Mouse (Mus musculus): Measurements from ENCODE around the gene Lhx5. TPM values are rescaled to one million over a fixed set of nuclear protein-coding genes. Genes with fewer than 3 reads are reported as not detected.

Lhx5 gene
- polyA plus RNA-seq, 1 experiment from 2014 or later = not detected

DNA sequence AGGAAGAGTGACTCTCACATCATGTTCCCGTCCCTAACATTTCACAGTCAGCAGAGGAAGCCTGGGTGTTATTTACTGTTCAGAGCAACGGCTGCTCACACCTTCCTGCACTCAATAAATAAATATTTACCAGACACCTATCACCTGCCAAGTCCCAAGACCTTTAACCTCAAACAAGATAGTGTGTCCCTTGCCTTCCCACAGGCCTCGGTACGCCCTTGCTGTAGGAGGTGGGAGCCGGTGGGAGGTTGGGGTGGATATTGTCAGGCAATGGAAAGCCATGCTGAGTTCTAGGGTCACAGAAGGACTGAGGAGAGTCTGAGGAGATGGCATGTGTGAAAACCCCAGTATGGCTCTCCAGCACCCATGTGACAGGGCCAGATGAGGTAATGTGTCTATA lies 36.8 kb downstream of the Lhx5 start:
- Histone ChIP-seq H3K9me3 (no peaks in the 10 kb centered on the region), H3K27ac (replicated peaks) (no peak overlapping the region), H3K4me2 (no peak overlapping the region), H3K36me3 (no peaks in the 10 kb centered on the region), H3K4me1 (peaks cover 16% of the 10 kb centered on the region), H3K27me3 (replicated peaks) (peaks cover 20% of the 10 kb centered on the region), H3K9ac (no peak overlapping the region), H3K4me3 (no peak overlapping the region)
- ATAC-seq (ENCODE audit: extremely low read depth, insufficient number of reproducible peaks, low FRiP score, low TSS enrichment) = no peak
- WGBS = 66% methylated on average over 5 of the region's 5 CpGs

DNA sequence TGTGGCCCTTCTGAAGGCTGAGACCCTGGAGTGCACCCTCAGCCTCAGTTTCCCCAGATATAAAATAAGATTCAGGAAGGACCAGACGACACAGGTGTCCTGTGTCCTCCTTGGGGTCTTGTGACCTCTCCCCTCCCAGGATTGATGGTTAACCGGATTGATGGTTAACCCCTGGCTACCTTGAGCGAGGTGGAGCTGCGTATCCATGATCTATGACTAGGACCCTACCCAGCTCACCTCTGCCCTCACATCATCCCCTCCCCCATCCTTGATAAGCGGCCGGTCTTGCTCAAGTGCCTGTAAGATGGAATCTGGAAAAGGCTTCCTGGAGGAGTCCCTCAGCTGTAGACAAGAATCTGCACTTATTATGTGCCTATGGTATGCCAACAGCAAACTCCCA lies 37.3 kb downstream of the Lhx5 start:
- Histone ChIP-seq H3K36me3 (no peaks in the 10 kb centered on the region), H3K9me3 (no peaks in the 10 kb centered on the region), H3K4me2 (no peak overlapping the region), H3K9ac (no peak overlapping the region), H3K4me3 (no peak overlapping the region), H3K27ac (replicated peaks) (no peak overlapping the region), H3K4me1 (peaks cover 16% of the 10 kb centered on the region), H3K27me3 (replicated peaks) (peaks cover 15% of the 10 kb centered on the region)
- 78% methylated on average over 6 of the region's 6 CpGs for WGBS
- ATAC-seq (ENCODE audit: extremely low read depth, insufficient number of reproducible peaks, low FRiP score, low TSS enrichment) = no peak

DNA sequence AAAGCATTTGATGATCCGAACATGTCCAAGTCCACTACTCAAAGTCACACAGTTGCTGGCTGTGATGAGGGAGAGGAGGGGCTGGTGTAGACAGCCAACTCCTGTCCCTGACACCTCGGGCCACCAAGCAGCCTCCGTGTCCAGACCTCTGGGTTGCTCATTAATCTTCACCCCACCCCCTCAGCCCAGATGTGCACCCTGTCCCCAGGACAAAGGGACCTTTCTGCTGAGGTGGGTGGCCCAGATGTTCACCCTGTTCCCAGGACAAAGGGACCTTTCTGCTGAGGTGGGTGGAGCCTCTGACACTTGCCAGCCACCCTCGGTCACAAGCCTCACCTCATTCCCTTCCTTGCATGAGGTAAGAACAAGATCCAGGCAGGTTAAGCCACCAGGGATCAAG lies 40.0 kb downstream of the Lhx5 start:
- no peaks in the 10 kb centered on the region for H3K36me3 ChIP-seq
- no peaks in the 10 kb centered on the region for H3K9me3 ChIP-seq
- peaks cover 17% of the 10 kb centered on the region; the same call in 1 of the 2 replicates for H3K27me3 ChIP-seq (replicated peaks)
- H3K4me1 ChIP-seq = peaks cover 12% of the 10 kb centered on the region
- no peak overlapping the region for H3K9ac ChIP-seq
- H3K4me2 ChIP-seq = no peak overlapping the region
- ATAC-seq (ENCODE audit: extremely low read depth, insufficient number of reproducible peaks, low FRiP score, low TSS enrichment) = no peak
- WGBS = 48% methylated on average over 4 of the region's 4 CpGs
- H3K27ac ChIP-seq (replicated peaks) = no peak overlapping the region
- no peak overlapping the region for H3K4me3 ChIP-seq

DNA sequence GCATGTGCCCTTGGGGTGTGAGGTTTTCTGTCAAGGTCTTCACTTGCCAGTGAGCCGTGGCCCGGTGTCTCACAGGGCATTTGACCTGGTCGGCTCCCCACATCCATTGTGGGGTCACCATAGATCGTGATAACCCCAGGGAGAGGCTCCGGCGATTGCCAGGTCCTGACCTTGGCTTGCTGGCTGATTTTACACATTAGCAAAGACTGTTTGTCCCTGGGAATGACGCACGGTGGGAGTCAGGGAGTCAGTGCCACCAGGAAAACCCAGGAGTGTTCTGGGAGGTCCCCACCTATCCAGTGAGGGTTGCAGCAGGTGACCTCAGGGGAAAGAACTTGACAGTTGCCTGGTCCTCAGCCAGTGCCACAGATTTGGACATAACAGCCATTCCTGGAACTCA lies 41.3 kb downstream of the Lhx5 start, which contains the start of gene Sdsl:
TSS of gene Sdsl (minus strand) at position 41 of the 400 bp plus-strand sequence.
- Histone ChIP-seq H3K27ac (replicated peaks) (no peak within 1 kb of the TSS), H3K4me1 (peaks cover 6% of the 10 kb centered on the region; the same call in 1 of the 2 replicates), H3K4me2 (no peak within 1 kb of the TSS), H3K4me3 (no peak within 1 kb of the TSS), H3K27me3 (replicated peaks) (peaks cover 26% of the 10 kb centered on the region), H3K9me3 (no peaks in the 10 kb centered on the region), H3K36me3 (no peaks in the 10 kb centered on the region), H3K9ac (no peak within 1 kb of the TSS)
- no peak for ATAC-seq (ENCODE audit: extremely low read depth, insufficient number of reproducible peaks, low FRiP score, low TSS enrichment)
- 65% methylated on average over 8 of the region's 8 CpGs for WGBS

DNA sequence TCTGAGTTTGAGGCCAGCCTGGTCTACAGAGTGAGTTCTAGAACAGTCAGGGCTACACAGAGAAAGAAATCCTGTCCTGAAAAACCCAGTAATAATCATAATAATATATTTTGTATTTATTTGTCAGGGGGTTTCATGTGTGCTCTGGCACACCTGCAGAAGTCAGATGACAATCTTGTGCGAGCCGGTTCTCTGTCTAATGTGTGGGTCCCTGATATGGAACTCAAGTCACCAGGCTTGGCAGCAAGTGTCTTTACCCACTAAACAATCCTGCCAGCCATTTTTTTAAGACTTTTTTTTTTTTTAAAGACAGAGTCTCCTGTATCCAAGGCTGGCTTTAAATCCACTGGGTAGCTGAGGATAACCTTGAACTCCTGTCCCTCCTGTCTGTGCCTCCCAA lies 41.9 kb downstream of the Lhx5 start:
- peaks cover 32% of the 10 kb centered on the region for H3K27me3 ChIP-seq (replicated peaks)
- H3K9ac ChIP-seq = no peak overlapping the region
- H3K4me3 ChIP-seq = no peak overlapping the region
- H3K36me3 ChIP-seq = no peaks in the 10 kb centered on the region
- peaks cover 6% of the 10 kb centered on the region; the same call in 1 of the 2 replicates for H3K4me1 ChIP-seq
- WGBS = 87% methylated on average over 2 of the region's 2 CpGs
- H3K4me2 ChIP-seq = no peak overlapping the region
- no peak overlapping the region for H3K27ac ChIP-seq (replicated peaks)
- no peak for ATAC-seq (ENCODE audit: extremely low read depth, insufficient number of reproducible peaks, low FRiP score, low TSS enrichment)
- no peaks in the 10 kb centered on the region for H3K9me3 ChIP-seq

DNA sequence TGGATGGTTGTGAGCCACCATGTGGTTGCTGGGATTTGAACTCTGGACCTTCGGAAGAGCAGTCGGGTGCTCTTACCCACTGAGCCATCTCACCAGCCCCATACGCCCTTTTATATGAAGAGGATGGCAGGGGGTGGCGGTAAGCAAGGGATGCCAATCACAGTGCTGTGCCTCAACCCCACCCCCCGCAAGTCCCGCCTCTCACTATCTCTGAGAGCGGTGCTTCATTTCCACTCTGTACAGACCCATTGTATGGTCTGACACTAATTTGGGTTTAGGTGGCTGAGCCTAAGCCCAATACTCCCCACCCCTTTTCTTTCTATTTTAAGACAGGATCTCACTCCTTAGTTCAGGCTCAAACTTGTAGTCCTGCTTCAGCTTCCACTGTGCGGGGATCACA lies 44.4 kb downstream of the Lhx5 start:
- Histone ChIP-seq H3K4me2 (peak overlapping the region; percentile 42), H3K27ac (replicated peaks) (no peak overlapping the region), H3K9ac (peak overlapping the region; percentile 6; the same call in 1 of the 2 replicates), H3K27me3 (replicated peaks) (peaks cover 35% of the 10 kb centered on the region), H3K9me3 (no peaks in the 10 kb centered on the region), H3K36me3 (no peaks in the 10 kb centered on the region), H3K4me3 (no peak overlapping the region), H3K4me1 (peaks cover 6% of the 10 kb centered on the region; the same call in 1 of the 2 replicates)
- no peak for ATAC-seq (ENCODE audit: extremely low read depth, insufficient number of reproducible peaks, low FRiP score, low TSS enrichment)
- 51% methylated on average over 8 of the region's 8 CpGs for WGBS

DNA sequence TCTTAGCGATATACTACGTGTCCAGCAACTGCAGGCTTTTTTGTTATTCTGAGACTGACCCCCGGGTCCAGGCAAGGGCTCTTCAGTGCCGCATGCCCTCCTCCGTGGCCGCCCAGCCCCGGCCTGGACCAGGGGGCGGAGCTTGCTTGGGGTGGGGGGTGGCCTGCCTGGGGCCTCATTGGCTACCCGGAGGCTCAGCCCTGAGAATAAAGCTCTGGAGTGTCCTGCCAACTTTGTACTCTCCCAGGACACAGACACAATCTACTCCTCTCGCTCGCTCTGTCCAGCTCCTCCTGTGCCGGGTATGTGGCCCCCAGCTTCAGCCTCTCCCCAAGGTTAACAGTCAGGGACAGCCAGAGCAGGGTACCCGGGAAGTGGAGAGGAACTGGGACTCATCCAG lies 44.8 kb downstream of the Lhx5 start, which contains the start of gene Sds:
TSS of gene Sds (plus strand) at position 231 of the 400 bp plus-strand sequence.
- H3K9ac ChIP-seq = peak within 1 kb of the TSS; percentile 6; the same call in 1 of the 2 replicates
- peaks cover 35% of the 10 kb centered on the region for H3K27me3 ChIP-seq (replicated peaks)
- H3K36me3 ChIP-seq = no peaks in the 10 kb centered on the region
- no peak for ATAC-seq (ENCODE audit: extremely low read depth, insufficient number of reproducible peaks, low FRiP score, low TSS enrichment)
- H3K4me1 ChIP-seq = peaks cover 6% of the 10 kb centered on the region; the same call in 1 of the 2 replicates
- no peak within 1 kb of the TSS for H3K4me3 ChIP-seq
- no peak within 1 kb of the TSS for H3K27ac ChIP-seq (replicated peaks)
- no peaks in the 10 kb centered on the region for H3K9me3 ChIP-seq
- H3K4me2 ChIP-seq = peak within 1 kb of the TSS; percentile 42
- 16% methylated on average over 13 of the region's 13 CpGs for WGBS

DNA sequence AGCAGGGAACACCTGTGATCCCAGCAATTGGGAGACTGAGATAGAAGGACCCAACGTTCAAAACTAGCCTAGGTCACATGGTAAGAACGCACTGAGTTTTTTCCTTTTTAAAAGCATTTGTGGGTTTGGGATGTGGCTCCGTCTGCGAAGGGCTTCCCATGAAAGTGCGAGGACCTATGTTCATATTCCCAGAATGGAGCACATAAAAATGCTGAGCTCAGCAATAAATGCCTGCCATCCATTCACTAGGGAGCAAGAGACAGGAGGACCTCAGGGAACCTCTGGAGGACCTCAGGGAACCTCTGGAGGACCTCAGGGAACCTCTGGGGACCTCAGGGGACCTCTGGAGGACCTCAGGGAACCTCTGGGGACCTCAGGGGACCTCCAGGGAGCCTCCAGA lies 46.5 kb downstream of the Lhx5 start:
- Histone ChIP-seq H3K4me2 (no peak overlapping the region), H3K36me3 (no peaks in the 10 kb centered on the region), H3K27ac (replicated peaks) (no peak overlapping the region), H3K9me3 (no peaks in the 10 kb centered on the region), H3K9ac (no peak overlapping the region), H3K4me1 (peaks cover 6% of the 10 kb centered on the region; the same call in 1 of the 2 replicates), H3K27me3 (replicated peaks) (peaks cover 26% of the 10 kb centered on the region), H3K4me3 (no peak overlapping the region)
- ATAC-seq (ENCODE audit: extremely low read depth, insufficient number of reproducible peaks, low FRiP score, low TSS enrichment) = no peak
- 79% methylated on average over 5 of the region's 5 CpGs for WGBS

DNA sequence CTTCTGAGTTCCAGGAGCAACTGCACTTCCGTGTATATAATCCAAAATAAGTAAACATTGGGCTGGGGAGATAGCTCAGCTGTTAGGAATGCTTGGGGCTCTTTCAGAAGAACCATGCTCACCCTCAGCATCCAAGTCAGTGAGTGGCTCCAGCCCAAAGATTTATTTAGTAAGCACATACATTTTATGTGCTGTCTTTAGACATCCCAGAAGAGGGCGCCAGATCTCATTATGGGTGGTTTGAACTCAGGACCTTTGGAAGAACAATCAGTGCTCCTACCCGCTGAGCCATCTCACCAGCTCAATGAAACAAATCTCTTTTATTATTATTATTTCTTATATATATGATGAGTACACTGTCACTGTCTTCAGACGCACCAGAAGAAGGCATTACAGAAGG lies 48.0 kb downstream of the Lhx5 start:
- Histone ChIP-seq H3K4me2 (no peak overlapping the region), H3K4me1 (peaks cover 6% of the 10 kb centered on the region; the same call in 1 of the 2 replicates), H3K9me3 (no peaks in the 10 kb centered on the region), H3K9ac (no peak overlapping the region), H3K36me3 (peaks cover 8% of the 10 kb centered on the region), H3K4me3 (no peak overlapping the region), H3K27me3 (replicated peaks) (peaks cover 26% of the 10 kb centered on the region), H3K27ac (replicated peaks) (no peak overlapping the region)
- 62% methylated on average over 4 of the region's 4 CpGs for WGBS
- no peak for ATAC-seq (ENCODE audit: extremely low read depth, insufficient number of reproducible peaks, low FRiP score, low TSS enrichment)

DNA sequence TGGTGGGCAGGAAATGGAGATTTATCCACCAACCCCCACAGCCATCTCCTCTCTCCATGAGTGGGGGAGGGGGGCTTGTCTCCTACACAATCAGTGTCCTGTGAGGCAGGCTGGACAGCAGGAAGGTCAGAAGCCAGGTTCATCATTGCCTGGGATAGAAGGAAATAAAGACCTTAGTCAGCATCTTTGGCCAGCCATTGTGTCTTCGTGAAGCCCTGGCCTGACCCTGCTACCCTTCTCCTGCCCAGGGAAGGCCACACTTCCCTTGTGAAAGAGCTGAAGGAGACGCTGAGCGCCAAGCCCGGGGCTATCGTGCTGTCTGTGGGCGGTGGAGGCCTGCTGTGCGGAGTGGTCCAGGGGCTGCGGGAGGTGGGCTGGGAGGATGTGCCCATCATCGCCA lies 49.7 kb downstream of the Lhx5 start:
- Histone ChIP-seq H3K9ac (no peak overlapping the region), H3K9me3 (no peaks in the 10 kb centered on the region), H3K4me1 (peaks cover 3% of the 10 kb centered on the region; the same call in 1 of the 2 replicates), H3K4me2 (no peak overlapping the region), H3K27ac (replicated peaks) (no peak overlapping the region), H3K4me3 (no peak overlapping the region), H3K36me3 (peaks cover 25% of the 10 kb centered on the region), H3K27me3 (replicated peaks) (peaks cover 18% of the 10 kb centered on the region)
- ATAC-seq (ENCODE audit: extremely low read depth, insufficient number of reproducible peaks, low FRiP score, low TSS enrichment) = no peak
- 74% methylated on average over 9 of the region's 9 CpGs for WGBS

DNA sequence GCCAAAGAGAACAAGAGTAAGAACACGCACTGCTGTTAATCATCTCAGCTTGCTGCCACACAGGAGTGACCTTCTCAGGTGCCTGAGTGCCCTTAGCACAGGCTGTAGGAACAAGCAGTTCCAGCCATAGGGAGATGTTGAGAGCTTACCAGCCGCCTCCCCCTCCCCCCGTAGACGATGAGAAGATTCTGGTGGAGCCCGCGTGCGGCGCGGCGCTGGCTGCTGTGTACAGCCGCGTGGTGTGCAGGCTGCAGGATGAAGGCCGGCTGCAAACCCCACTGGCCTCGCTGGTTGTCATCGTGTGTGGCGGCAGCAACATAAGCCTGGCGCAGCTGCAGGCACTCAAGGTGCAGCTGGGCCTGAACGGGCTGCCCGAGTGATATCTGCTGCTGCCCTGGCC lies 51.9 kb downstream of the Lhx5 start:
- Histone ChIP-seq H3K27me3 (replicated peaks) (0 out of 2 replicates have a peak, but pooled peaks cover 3% of the 10 kb centered on the region), H3K27ac (replicated peaks) (no peak overlapping the region), H3K36me3 (peaks cover 46% of the 10 kb centered on the region), H3K4me1 (no peaks in the 10 kb centered on the region), H3K4me2 (no peak overlapping the region), H3K9ac (no peak overlapping the region), H3K4me3 (no peak overlapping the region), H3K9me3 (no peaks in the 10 kb centered on the region)
- 77% methylated on average over 19 of the region's 19 CpGs for WGBS
- no peak for ATAC-seq (ENCODE audit: extremely low read depth, insufficient number of reproducible peaks, low FRiP score, low TSS enrichment)

DNA sequence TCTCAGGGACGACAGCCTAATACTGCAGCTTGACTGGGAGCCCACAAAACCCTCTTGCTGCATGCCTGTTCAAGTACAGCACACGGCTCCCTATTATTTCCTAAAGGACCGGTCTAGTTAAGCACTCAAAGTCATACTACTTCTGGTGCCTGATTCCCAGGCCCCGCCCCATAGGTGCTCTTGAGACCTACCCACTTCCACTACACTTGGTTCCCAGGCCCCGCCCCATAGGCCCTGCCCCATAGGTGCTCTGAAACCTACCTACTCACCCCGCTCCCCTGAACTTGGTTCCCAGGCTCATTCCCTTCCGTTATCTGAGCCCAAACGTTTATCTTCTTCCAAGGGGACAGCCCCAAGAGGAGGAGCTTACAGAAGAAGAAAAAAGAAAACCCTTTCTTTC lies 56.3 kb downstream of the Lhx5 start:
- H3K27ac ChIP-seq (replicated peaks) = no peak overlapping the region
- no peak overlapping the region for H3K4me2 ChIP-seq
- ATAC-seq (ENCODE audit: extremely low read depth, insufficient number of reproducible peaks, low FRiP score, low TSS enrichment) = no peak
- H3K9me3 ChIP-seq = no peaks in the 10 kb centered on the region
- H3K4me3 ChIP-seq = no peak overlapping the region
- WGBS = 75% methylated on average over 8 of the region's 8 CpGs
- peaks cover 13% of the 10 kb centered on the region for H3K4me1 ChIP-seq
- H3K27me3 ChIP-seq (replicated peaks) = no peaks in the 10 kb centered on the region
- no peak overlapping the region for H3K9ac ChIP-seq
- peaks cover 67% of the 10 kb centered on the region for H3K36me3 ChIP-seq
